Mouse (Mus musculus): ENCODE data around the gene Vsig10l. TPM values are rescaled to one million over a fixed set of nuclear protein-coding genes. Genes with fewer than 3 reads are reported as not detected.

Gene Vsig10l
- total RNA-seq, 2 experiments from 2014 or later = 1.6 to 4.2 TPM

DNA sequence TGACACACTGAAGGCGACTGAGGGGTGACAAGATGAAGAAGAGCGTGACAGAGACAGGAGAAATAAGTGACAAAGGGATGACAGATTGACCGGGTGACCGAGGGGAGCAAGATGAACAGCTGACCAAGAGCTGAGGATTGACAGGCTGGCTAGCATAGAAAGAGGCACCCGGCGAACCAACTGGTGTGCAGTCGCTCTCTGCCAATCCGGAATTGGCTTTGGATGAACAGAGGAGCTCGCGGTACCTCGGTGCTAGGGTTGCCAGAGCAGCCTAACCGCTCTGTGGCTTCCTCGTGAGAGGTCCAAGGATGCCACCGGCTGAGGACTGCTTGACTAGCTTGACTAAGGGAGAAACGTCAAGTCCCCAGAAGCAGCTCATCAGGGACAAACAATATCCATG lies 55.4 kb downstream of the Vsig10l start:
- DNase-seq (ENCODE audit: low spot score in 2 of 2) = no peak

Small RNA genes lying within 50 kb of the gene (microRNA-seq; reads per million reads assigned to microRNA genes)
- 5.2 to 6.7 reads per million in 2 experiments for gene Mir7051 (ENCODE audit: borderline number of aligned reads in 2 of 2)

Other genes starting within 250 kb of the Vsig10l start
- gene Zfp715, start 149.9 kb upstream of the Vsig10l start, total RNA-seq (2021) = 10 to 100 TPM; 20.1 to 20.9 TPM
- not detected for gene Siglecf, start 111.8 kb upstream of the Vsig10l start, total RNA-seq (2021)
- under 1 TPM; 0.46 to 0.54 TPM for gene Siglecg, start 54.9 kb upstream of the Vsig10l start, total RNA-seq (2021)
- not detected for gene Lim2, start 35.5 kb upstream of the Vsig10l start, total RNA-seq (2021)
- 1 to 10 TPM in 1 of 2 experiments, under 1 TPM in 1; 0.83 to 3.2 TPM for gene Nkg7, start 26.1 kb upstream of the Vsig10l start, total RNA-seq (2021)
- not detected for gene Cldnd2, start 22.4 kb upstream of the Vsig10l start, total RNA-seq (2021)
- 100 to 1,000 TPM; 440 to 834 TPM for gene Etfb, start 19.1 kb upstream of the Vsig10l start, total RNA-seq (2021)
- gene Gm45233, start 19.0 kb upstream of the Vsig10l start, total RNA-seq (2021) = under 1 TPM in 1 of 2 experiments, not detected in 1; 0.43 TPM
- 1 to 10 TPM; 1.3 to 1.5 TPM for gene Iglon5, start 26.9 kb downstream of the Vsig10l start, total RNA-seq (2021)
- gene 4931406B18Rik, start 42.8 kb downstream of the Vsig10l start, total RNA-seq (2021) = not detected
- gene Cd33, start 81.3 kb downstream of the Vsig10l start, total RNA-seq (2021) = 1 to 10 TPM; 3.3 to 5.4 TPM
- gene Zfp658, start 99.1 kb downstream of the Vsig10l start, total RNA-seq (2021) = 1 to 10 TPM; 2.2 TPM
- 10 to 100 TPM; 15.3 to 17.6 TPM for gene Zfp719, start 116.5 kb downstream of the Vsig10l start, total RNA-seq (2021)
- gene Zfp819, start 144.0 kb downstream of the Vsig10l start, total RNA-seq (2021) = under 1 TPM in 1 of 2 experiments, not detected in 1; 0.13 TPM
- not detected for gene Ceacam18, start 171.6 kb downstream of the Vsig10l start, total RNA-seq (2021)
- gene Siglece, start 197.0 kb downstream of the Vsig10l start, total RNA-seq (2021) = 1 to 10 TPM; 3.4 to 3.6 TPM
- 10 to 100 TPM; 10.9 to 13.9 TPM for gene Ctu1, start 208.9 kb downstream of the Vsig10l start, total RNA-seq (2021)
- not detected for gene Klk14, start 227.3 kb downstream of the Vsig10l start, total RNA-seq (2021)
- gene Klk13, start 249.4 kb downstream of the Vsig10l start, total RNA-seq (2021) = under 1 TPM in 1 of 2 experiments, not detected in 1; 0.45 TPM

All from adrenal gland, adult 18-20 months (tissue).